Mouse (Mus musculus) embryonic facial prominence, embryonic 12.5 days (tissue): ENCODE measurements around the gene Sdc4. TPM values are rescaled to one million over a fixed set of nuclear protein-coding genes. Genes with fewer than 3 reads are reported as not detected.

Experiments
- ATAC-seq: fragments of 200-750 bp; cut with Nextera tagmentation; 2 replicates; pipeline ENCODE4 v1.8.0; 2017; ENCODE audit not compliant: insufficient number of reproducible peaks, insufficient read depth, low FRiP score, low TSS enrichment
- H3K27ac ChIP-seq: fragments of 300-500 bp; sonication (generic); 2 replicates; pipeline ENCODE4 v1.5.1; 2016; ENCODE audit warnings: mild to moderate bottlenecking
- H3K27me3 ChIP-seq: fragments of 300-500 bp; sonication (generic); 2 replicates; pipeline ENCODE4 v1.6.1; 2016; ENCODE audit warnings: mild to moderate bottlenecking, moderate library complexity
- H3K36me3 ChIP-seq: fragments of 300-500 bp; sonication (generic); 2 replicates; pipeline ENCODE4 v1.6.1; 2016; ENCODE audit warnings: mild to moderate bottlenecking
- H3K4me1 ChIP-seq: fragments of 300-500 bp; sonication (generic); 2 replicates; pipeline ENCODE4 v1.6.1; 2016
- H3K4me2 ChIP-seq: fragments of 300-500 bp; sonication (generic); replicated peaks from 2 replicates; pipeline ENCODE4 v1.6.1; 2016; ENCODE audit warnings: mild to moderate bottlenecking, moderate library complexity
- H3K4me3 ChIP-seq: fragments of 300-500 bp; sonication (generic); 2 replicates; pipeline ENCODE4 v1.5.1; 2016; ENCODE audit warnings: mild to moderate bottlenecking
- H3K9ac ChIP-seq: fragments of 300-500 bp; sonication (generic); 2 replicates; pipeline ENCODE4 v1.6.1; 2016; ENCODE audit warnings: mild to moderate bottlenecking, moderate library complexity
- H3K9me3 ChIP-seq: fragments of 300-500 bp; sonication (generic); 2 replicates; pipeline ENCODE4 v1.6.1; 2016; ENCODE audit warnings: mild to moderate bottlenecking, moderate library complexity
- WGBS: fragments of 180-500 bp; shearing (Covaris S2); methylation state at CpG from one replicate; pipeline ENCODE4 v1.1.7; 2016; 5-methylcytosine and 5-hydroxymethylcytosine counted together
- polyA plus RNA-seq: library from polyadenylated mRNA; unstranded; fragments of >200 nt; fragmentation: Nextera tagmentation; extraction: Ambion mirVana; gene quantifications from 2 replicates; pipeline ENCODE4 v1.2.1, GENCODE M21; 2016

The Sdc4 gene
- polyA plus RNA-seq, 1 experiment from 2014 or later = 44.4 TPM

GRCm38 (mm10) chr2:164426952-164427351 lies 16.7 kb downstream of the Sdc4 start:
- Histone ChIP-seq H3K27me3 (no peaks in the 10 kb centered on the region), H3K4me3 (no peak overlapping the region), H3K36me3 (peaks cover 25% of the 10 kb centered on the region), H3K9me3 (no peaks in the 10 kb centered on the region), H3K27ac (no peak overlapping the region), H3K4me2 (no peak overlapping the region), H3K9ac (no peak overlapping the region), H3K4me1 (peaks cover 17% of the 10 kb centered on the region)
- WGBS = 87% methylated on average over 5 of the region's 5 CpGs
- no peak for ATAC-seq

GRCm38 (mm10) chr2:164426121-164426520 lies 17.6 kb downstream of the Sdc4 start:
- Histone ChIP-seq H3K4me2 (no peak overlapping the region), H3K9ac (no peak overlapping the region), H3K36me3 (peaks cover 25% of the 10 kb centered on the region), H3K27ac (no peak overlapping the region), H3K4me1 (peaks cover 9% of the 10 kb centered on the region), H3K9me3 (no peaks in the 10 kb centered on the region), H3K27me3 (no peaks in the 10 kb centered on the region), H3K4me3 (no peak overlapping the region)
- 30% methylated on average over 12 of the region's 12 CpGs for WGBS
- no peak for ATAC-seq

GRCm38 (mm10) chr2:164425401-164425800 lies 18.3 kb downstream of the Sdc4 start:
- Histone ChIP-seq H3K4me1 (peaks cover 2% of the 10 kb centered on the region; the same call in 1 of the 2 replicates), H3K27me3 (no peaks in the 10 kb centered on the region), H3K4me2 (no peak overlapping the region), H3K27ac (no peak overlapping the region), H3K9me3 (no peaks in the 10 kb centered on the region), H3K4me3 (no peak overlapping the region), H3K36me3 (peaks cover 25% of the 10 kb centered on the region), H3K9ac (no peak overlapping the region)
- WGBS = 84% methylated on average over 5 of the region's 5 CpGs
- ATAC-seq = no peak

GRCm38 (mm10) chr2:164424406-164424805 lies 19.3 kb downstream of the Sdc4 start:
- no peak for ATAC-seq
- no peaks in the 10 kb centered on the region for H3K9me3 ChIP-seq
- 0 out of 2 replicates have a peak, but pooled peaks cover 4% of the 10 kb centered on the region for H3K4me1 ChIP-seq
- no peak overlapping the region for H3K4me2 ChIP-seq
- H3K36me3 ChIP-seq = peaks cover 25% of the 10 kb centered on the region
- H3K9ac ChIP-seq = no peak overlapping the region
- no peak overlapping the region for H3K27ac ChIP-seq
- H3K27me3 ChIP-seq = no peaks in the 10 kb centered on the region
- 88% methylated on average over 8 of the region's 8 CpGs for WGBS
- H3K4me3 ChIP-seq = no peak overlapping the region

GRCm38 (mm10) chr2:164423464-164423863 lies 20.2 kb downstream of the Sdc4 start:
- no peak overlapping the region for H3K4me3 ChIP-seq
- H3K4me1 ChIP-seq = 0 out of 2 replicates have a peak, but pooled peaks cover 4% of the 10 kb centered on the region
- no peak for ATAC-seq
- no peaks in the 10 kb centered on the region for H3K27me3 ChIP-seq
- no peaks in the 10 kb centered on the region for H3K9me3 ChIP-seq
- 85% methylated on average over 11 of the region's 11 CpGs for WGBS
- H3K4me2 ChIP-seq = no peak overlapping the region
- no peak overlapping the region for H3K27ac ChIP-seq
- H3K36me3 ChIP-seq = peaks cover 19% of the 10 kb centered on the region
- no peak overlapping the region for H3K9ac ChIP-seq

- H3K27ac ChIP-seq = no peak overlapping the region
- 0 out of 2 replicates have a peak, but pooled peaks cover 4% of the 10 kb centered on the region for H3K4me1 ChIP-seq
These were observed 20.9 kb downstream of the Sdc4 start for GRCm38 (mm10) chr2:164422675-164423393.

GRCm38 (mm10) chr2:164421979-164422378 lies 21.7 kb downstream of the Sdc4 start:
- 79% methylated on average over 8 of the region's 8 CpGs for WGBS
- no peaks in the 10 kb centered on the region for H3K9me3 ChIP-seq
- no peaks in the 10 kb centered on the region for H3K27me3 ChIP-seq
- H3K4me2 ChIP-seq = no peak overlapping the region
- ATAC-seq = no peak
- H3K36me3 ChIP-seq = peaks cover 11% of the 10 kb centered on the region
- no peak overlapping the region for H3K27ac ChIP-seq
- H3K4me3 ChIP-seq = no peak overlapping the region
- no peak overlapping the region for H3K9ac ChIP-seq
- 0 out of 2 replicates have a peak, but pooled peaks cover 4% of the 10 kb centered on the region for H3K4me1 ChIP-seq

More at GRCm38 (mm10) chr2:164422675-164423393, 20.9 kb downstream of the Sdc4 start:
- no peak for ATAC-seq
- Histone ChIP-seq H3K4me2 (no peak overlapping the region), H3K9me3 (no peaks in the 10 kb centered on the region), H3K4me3 (no peak overlapping the region), H3K36me3 (peaks cover 17% of the 10 kb centered on the region), H3K27me3 (no peaks in the 10 kb centered on the region), H3K9ac (no peak overlapping the region)
- WGBS = 88% methylated on average over 15 of the region's 15 CpGs

GRCm38 (mm10) chr2:164421306-164421705 lies 22.4 kb downstream of the Sdc4 start:
- H3K9ac ChIP-seq = no peak overlapping the region
- no peak overlapping the region for H3K4me3 ChIP-seq
- no peak overlapping the region for H3K27ac ChIP-seq
- H3K9me3 ChIP-seq = no peaks in the 10 kb centered on the region
- 85% methylated on average over 7 of the region's 7 CpGs for WGBS
- no peak for ATAC-seq
- peaks cover 5% of the 10 kb centered on the region; the same call in 1 of the 2 replicates for H3K36me3 ChIP-seq
- H3K4me2 ChIP-seq = no peak overlapping the region
- H3K4me1 ChIP-seq = 0 out of 2 replicates have a peak, but pooled peaks cover 4% of the 10 kb centered on the region
- no peaks in the 10 kb centered on the region for H3K27me3 ChIP-seq

- Histone ChIP-seq H3K4me2 (no peak overlapping the region), H3K4me3 (no peak overlapping the region), H3K27me3 (peaks cover 6% of the 10 kb centered on the region), H3K36me3 (peaks cover 4% of the 10 kb centered on the region; the same call in 1 of the 2 replicates), H3K4me1 (peaks cover 4% of the 10 kb centered on the region; the same call in 1 of the 2 replicates), H3K27ac (no peak overlapping the region), H3K9me3 (no peaks in the 10 kb centered on the region), H3K9ac (no peak overlapping the region)
- ATAC-seq = no peak
- WGBS = 0% methylated on average over 3 of the region's 3 CpGs
These were observed 24.2 kb downstream of the Sdc4 start for GRCm38 (mm10) chr2:164419489-164419888.

GRCm38 (mm10) chr2:164418308-164418875 lies 25.3 kb downstream of the Sdc4 start:
- H3K9ac ChIP-seq = no peak overlapping the region
- H3K36me3 ChIP-seq = no peaks in the 10 kb centered on the region
- H3K4me2 ChIP-seq = no peak overlapping the region
- no peak overlapping the region for H3K27ac ChIP-seq
- H3K9me3 ChIP-seq = no peaks in the 10 kb centered on the region
- H3K27me3 ChIP-seq = peaks cover 17% of the 10 kb centered on the region
- no peak overlapping the region for H3K4me3 ChIP-seq
- 26% methylated on average over 3 of the region's 3 CpGs for WGBS
- peaks cover 10% of the 10 kb centered on the region; the same call in 1 of the 2 replicates for H3K4me1 ChIP-seq
- no peak for ATAC-seq

GRCm38 (mm10) chr2:164417198-164417597 lies 26.5 kb downstream of the Sdc4 start:
- Histone ChIP-seq H3K36me3 (no peaks in the 10 kb centered on the region), H3K27me3 (peaks cover 20% of the 10 kb centered on the region), H3K9ac (no peak overlapping the region), H3K4me3 (no peak overlapping the region), H3K27ac (no peak overlapping the region), H3K9me3 (no peaks in the 10 kb centered on the region), H3K4me2 (no peak overlapping the region), H3K4me1 (peaks cover 10% of the 10 kb centered on the region; the same call in 1 of the 2 replicates)
- WGBS = 0% methylated on average over 2 of the region's 2 CpGs
- no peak for ATAC-seq

GRCm38 (mm10) chr2:164414581-164414980 lies 29.1 kb downstream of the Sdc4 start:
- 65% methylated on average over 10 of the region's 10 CpGs for WGBS
- H3K9me3 ChIP-seq = no peaks in the 10 kb centered on the region
- H3K36me3 ChIP-seq = no peaks in the 10 kb centered on the region
- no peak overlapping the region for H3K27ac ChIP-seq
- no peak overlapping the region for H3K9ac ChIP-seq
- H3K27me3 ChIP-seq = peaks cover 34% of the 10 kb centered on the region
- no peak; the same call in 1 of the 2 replicates for ATAC-seq
- H3K4me3 ChIP-seq = peak overlapping the region; percentile 15; the same call in 1 of the 2 replicates
- peak overlapping the region; percentile 50 for H3K4me2 ChIP-seq
- H3K4me1 ChIP-seq = peaks cover 6% of the 10 kb centered on the region; the same call in 1 of the 2 replicates
